Mouse (Mus musculus): ENCODE measurements around the gene Plekha7. TPM values are rescaled to one million over a fixed set of nuclear protein-coding genes. Genes with fewer than 3 reads are reported as not detected.

The Plekha7 gene
- polyA plus RNA-seq, 1 experiment: 1.3 TPM

DNA sequence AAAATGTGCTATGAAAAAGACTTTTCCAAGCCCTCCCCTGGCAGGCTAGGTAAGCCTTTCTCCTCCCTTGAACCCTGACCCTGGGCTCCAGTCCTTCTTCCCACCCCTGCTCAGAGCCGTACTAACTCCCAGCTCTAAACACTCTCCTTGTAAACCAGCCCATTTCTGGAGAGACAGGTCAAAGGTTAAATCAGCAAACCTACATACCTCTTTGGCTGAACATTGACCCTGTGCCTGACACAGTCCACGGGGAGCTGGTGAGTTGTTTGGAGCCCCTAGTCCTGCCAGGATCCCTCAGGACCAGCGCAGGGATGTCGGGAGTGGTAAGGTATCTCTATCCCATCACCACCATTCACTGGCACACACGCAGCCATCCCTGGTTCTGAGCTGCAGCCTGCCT lies 15.8 kb downstream of the Plekha7 start:
- H3K4me1 ChIP-seq: peaks cover 10% of the 10 kb centered on the region; the same call in 1 of the 2 replicates
- no peaks in the 10 kb centered on the region for H3K9me3 ChIP-seq
- no peak overlapping the region for H3K4me3 ChIP-seq (replicated peaks)
- peaks cover 21% of the 10 kb centered on the region for H3K27me3 ChIP-seq (replicated peaks)
- no peak for TF ChIP-seq FLI1 (IDR thresholded peaks at IDR 0.05; ENCODE audit: low read length)
- TF ChIP-seq GATA1 (IDR thresholded peaks at IDR 0.05; ENCODE audit: borderline replicate concordance, low read length): no peak
- H3K36me3 ChIP-seq (replicated peaks; ENCODE audit: low read length): no peaks in the 10 kb centered on the region

DNA sequence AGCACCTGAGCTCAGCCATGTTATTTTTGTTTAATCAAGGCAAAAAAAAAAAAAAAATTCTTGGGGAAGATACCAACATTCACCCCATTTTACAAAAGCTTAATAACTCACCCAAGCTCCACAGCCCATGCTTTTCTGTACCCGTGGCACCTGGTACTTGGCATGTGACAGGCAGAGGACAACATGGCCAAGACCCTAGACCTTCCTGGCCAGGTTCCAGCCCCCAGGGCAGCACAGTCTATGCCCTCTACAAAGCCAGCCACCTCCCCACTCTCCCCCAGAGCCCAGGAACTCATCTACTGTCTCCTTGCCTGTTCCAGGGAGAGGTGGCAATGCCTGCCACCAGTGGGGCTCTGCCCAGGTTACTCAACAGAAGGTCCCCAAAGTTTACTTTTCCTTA lies 17.6 kb downstream of the Plekha7 start:
- Histone ChIP-seq H3K4me1 (peaks cover 10% of the 10 kb centered on the region; the same call in 1 of the 2 replicates), H3K27me3 (replicated peaks) (peaks cover 30% of the 10 kb centered on the region), H3K4me3 (replicated peaks) (no peak overlapping the region), H3K36me3 (replicated peaks; ENCODE audit: low read length) (no peaks in the 10 kb centered on the region), H3K9me3 (no peaks in the 10 kb centered on the region)
- TF ChIP-seq FLI1 (IDR thresholded peaks at IDR 0.05; ENCODE audit: low read length): no peak
- no peak for TF ChIP-seq GATA1 (IDR thresholded peaks at IDR 0.05; ENCODE audit: borderline replicate concordance, low read length)

DNA sequence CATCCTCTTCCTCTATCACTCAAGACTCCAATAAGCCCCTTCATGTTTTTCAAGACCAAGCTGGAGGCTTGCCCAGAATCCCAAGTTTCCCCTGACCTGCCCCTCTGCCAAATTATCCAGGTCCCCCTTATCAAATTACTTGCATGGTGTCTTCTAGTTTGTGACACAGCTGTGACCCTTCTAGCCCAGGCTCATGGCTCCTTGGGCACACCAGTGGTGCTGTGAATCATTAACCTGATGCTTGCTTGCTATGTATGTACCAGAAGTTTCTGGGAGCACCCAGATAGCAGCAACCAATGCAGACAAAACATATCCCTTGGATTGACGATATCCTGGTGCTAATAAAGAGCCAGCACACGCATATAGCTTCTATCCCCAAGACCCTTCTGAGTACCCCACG lies 19.2 kb downstream of the Plekha7 start:
- Histone ChIP-seq H3K4me1 (no peaks in the 10 kb centered on the region), H3K36me3 (replicated peaks; ENCODE audit: low read length) (no peaks in the 10 kb centered on the region), H3K27me3 (replicated peaks) (peaks cover 35% of the 10 kb centered on the region), H3K9me3 (no peaks in the 10 kb centered on the region), H3K4me3 (replicated peaks) (no peak overlapping the region)
- TF ChIP-seq GATA1 (IDR thresholded peaks at IDR 0.05; ENCODE audit: borderline replicate concordance, low read length) (no peak), FLI1 (IDR thresholded peaks at IDR 0.05; ENCODE audit: low read length) (no peak)

DNA sequence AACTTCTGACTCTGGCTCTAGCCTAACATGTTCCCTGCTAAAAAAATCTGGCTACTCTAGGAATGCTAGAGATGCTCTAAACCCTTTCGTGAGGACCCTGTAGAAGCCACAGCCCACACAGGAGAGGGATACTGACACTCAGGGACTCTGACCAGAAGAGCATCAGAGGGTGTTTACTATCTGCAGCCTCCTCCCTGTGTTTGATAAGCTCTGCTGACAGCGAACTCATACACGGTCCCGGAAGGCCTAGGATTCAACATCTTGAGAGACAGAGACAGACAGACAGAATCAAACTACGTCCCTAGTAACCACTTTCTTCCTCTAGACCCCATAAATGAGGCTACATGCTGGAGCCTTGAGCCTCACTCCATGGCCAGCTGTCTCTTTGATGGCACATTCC lies 20.2 kb downstream of the Plekha7 start:
- Histone ChIP-seq H3K36me3 (replicated peaks; ENCODE audit: low read length) (no peaks in the 10 kb centered on the region), H3K27me3 (replicated peaks) (peaks cover 36% of the 10 kb centered on the region), H3K4me3 (replicated peaks) (no peak overlapping the region), H3K4me1 (no peaks in the 10 kb centered on the region), H3K9me3 (no peaks in the 10 kb centered on the region)
- TF ChIP-seq GATA1 (IDR thresholded peaks at IDR 0.05; ENCODE audit: borderline replicate concordance, low read length) (no peak), FLI1 (IDR thresholded peaks at IDR 0.05; ENCODE audit: low read length) (no peak)

DNA sequence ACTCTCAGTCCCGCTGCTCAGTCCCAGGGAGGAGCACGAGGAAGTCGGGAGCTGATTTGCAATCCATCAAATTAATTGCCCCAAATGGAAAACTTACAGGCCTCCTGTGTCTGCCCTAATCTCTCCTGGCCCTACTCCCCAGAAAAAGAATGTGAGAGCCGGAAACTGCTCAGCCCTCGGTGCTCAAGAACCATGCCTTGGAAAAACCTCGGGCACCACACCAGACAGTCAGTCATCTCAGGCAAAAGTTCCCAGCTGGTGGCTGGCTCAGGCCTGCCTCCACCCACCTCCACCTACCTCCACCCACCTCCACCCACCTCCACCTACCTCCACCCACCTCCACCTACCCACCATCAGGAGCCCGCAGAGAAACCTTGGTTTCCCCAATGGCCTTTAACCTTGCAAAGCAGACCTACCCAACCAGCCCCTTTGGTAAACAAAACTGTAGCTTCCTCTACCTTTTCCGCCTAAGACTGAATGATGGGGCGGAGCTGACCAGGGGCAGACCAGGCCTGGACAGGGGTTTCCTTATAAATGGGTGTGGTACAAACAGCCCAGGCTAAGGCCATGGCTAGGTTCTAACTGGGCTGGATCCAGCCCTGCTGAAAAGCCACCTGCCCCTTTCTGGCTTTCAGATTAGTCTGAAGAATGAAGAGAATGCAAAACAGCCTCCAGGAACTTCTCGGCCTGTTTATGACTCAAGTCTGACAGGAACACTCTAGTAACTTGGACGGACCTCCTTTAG lies 21.4 kb downstream of the Plekha7 start:
- H3K27me3 ChIP-seq (replicated peaks): peaks cover 32% of the 10 kb centered on the region

DNA sequence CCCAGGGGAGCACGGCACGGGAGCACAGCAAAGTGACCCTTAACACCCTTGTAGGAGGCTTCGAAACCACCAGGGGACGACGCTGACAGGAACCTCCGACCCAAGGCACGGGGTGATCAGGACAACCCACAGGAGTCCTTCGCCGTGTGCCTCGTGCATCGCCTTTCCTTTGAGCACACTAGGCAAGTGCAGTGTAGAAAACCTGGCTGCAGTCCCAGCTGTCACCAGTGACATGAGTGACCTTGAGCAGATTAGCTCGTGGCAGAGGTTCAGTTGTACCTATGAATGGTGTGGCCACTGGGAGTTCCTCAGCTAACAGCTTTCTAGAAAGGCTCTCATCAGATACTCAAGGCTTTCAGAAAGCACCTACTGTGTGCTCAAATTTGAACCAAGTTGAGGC lies 22.0 kb downstream of the Plekha7 start:
- TF ChIP-seq GATA1 (IDR thresholded peaks at IDR 0.05; ENCODE audit: borderline replicate concordance, low read length) (no peak), FLI1 (IDR thresholded peaks at IDR 0.05; ENCODE audit: low read length) (no peak)

More for the DNA sequence above, 21.4 kb downstream of the Plekha7 start:
- Histone ChIP-seq H3K36me3 (replicated peaks; ENCODE audit: low read length) (no peaks in the 10 kb centered on the region), H3K9me3 (no peaks in the 10 kb centered on the region), H3K4me3 (replicated peaks) (no peak overlapping the region), H3K4me1 (no peaks in the 10 kb centered on the region)
- TF ChIP-seq GATA1 (IDR thresholded peaks at IDR 0.05; ENCODE audit: borderline replicate concordance, low read length): no peak
- no peak for TF ChIP-seq FLI1 (IDR thresholded peaks at IDR 0.05; ENCODE audit: low read length)

DNA sequence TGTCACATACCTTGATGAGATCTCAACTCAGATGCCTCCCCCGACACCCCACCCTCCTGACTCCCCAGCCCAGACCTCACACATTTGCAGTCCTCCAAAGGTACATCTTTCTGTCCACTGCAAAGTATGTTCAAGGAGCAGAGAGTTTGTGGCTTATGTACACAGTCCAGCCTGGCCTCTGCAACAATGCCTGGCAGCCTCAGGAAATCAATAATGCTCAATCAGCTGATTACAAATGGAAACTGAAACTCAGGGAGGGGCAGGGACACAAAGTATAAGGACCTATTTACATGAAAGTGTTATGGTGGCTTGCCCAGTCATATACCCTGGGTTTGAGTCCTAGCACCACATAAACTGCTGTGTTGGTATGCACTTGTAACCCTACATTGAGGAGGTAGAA lies 23.0 kb downstream of the Plekha7 start:
- Histone ChIP-seq H3K9me3 (no peaks in the 10 kb centered on the region), H3K36me3 (replicated peaks; ENCODE audit: low read length) (no peaks in the 10 kb centered on the region), H3K4me3 (replicated peaks) (no peak overlapping the region), H3K4me1 (no peaks in the 10 kb centered on the region), H3K27me3 (replicated peaks) (peaks cover 35% of the 10 kb centered on the region)
- TF ChIP-seq GATA1 (IDR thresholded peaks at IDR 0.05; ENCODE audit: borderline replicate concordance, low read length) (no peak), FLI1 (IDR thresholded peaks at IDR 0.05; ENCODE audit: low read length) (no peak)

More for the DNA sequence above, 22.0 kb downstream of the Plekha7 start:
- Histone ChIP-seq H3K9me3 (no peaks in the 10 kb centered on the region), H3K4me1 (no peaks in the 10 kb centered on the region), H3K27me3 (replicated peaks) (peaks cover 34% of the 10 kb centered on the region), H3K36me3 (replicated peaks; ENCODE audit: low read length) (no peaks in the 10 kb centered on the region), H3K4me3 (replicated peaks) (no peak overlapping the region)

DNA sequence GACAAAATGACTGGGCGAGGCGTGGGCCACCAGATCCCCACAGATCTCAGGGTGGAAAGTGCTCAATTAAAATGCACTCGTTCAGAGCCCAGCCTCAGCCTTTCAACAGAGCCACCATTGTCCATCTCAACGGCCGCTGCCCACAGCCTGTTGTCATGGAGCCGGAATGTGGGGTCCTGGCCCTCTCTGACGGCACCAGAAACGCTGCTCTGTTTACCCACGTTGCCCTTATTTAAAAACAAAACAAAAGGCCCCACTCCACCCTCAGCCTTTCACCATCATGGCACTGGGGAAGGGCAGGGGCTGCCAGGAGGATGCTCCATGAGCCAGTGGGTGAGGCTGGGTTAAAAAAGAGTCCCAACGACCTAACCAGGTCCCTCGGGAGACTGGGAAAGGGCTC lies 25.4 kb downstream of the Plekha7 start:
- peaks cover 43% of the 10 kb centered on the region for H3K27me3 ChIP-seq (replicated peaks)
- H3K4me3 ChIP-seq (replicated peaks): no peak overlapping the region
- H3K36me3 ChIP-seq (replicated peaks; ENCODE audit: low read length): no peaks in the 10 kb centered on the region
- H3K4me1 ChIP-seq: no peaks in the 10 kb centered on the region
- TF ChIP-seq GATA1 (IDR thresholded peaks at IDR 0.05; ENCODE audit: borderline replicate concordance, low read length): no peak
- H3K9me3 ChIP-seq: no peaks in the 10 kb centered on the region

DNA sequence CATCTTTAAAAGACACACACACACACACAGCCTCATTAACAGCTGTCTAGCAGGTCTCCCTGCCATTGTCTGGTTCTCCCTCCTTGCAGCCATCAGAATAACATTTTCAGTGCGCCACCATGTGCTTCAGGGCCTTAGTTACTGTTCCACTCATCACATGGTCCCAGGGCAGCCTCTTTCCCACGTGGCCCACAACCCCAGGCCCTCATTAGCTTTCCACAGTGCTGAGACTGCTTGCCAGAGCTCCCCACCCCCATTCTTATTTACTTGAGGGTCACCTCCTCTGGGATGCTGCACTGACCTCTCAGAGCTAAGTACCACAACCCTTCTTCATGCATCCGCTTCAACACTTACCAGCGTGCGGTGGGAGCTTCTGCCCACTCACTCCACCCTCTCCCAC lies 28.1 kb downstream of the Plekha7 start:
- no peaks in the 10 kb centered on the region for H3K9me3 ChIP-seq
- no peaks in the 10 kb centered on the region for H3K36me3 ChIP-seq (replicated peaks; ENCODE audit: low read length)
- peaks cover 46% of the 10 kb centered on the region for H3K27me3 ChIP-seq (replicated peaks)
- H3K4me3 ChIP-seq (replicated peaks): no peak overlapping the region
- no peak for TF ChIP-seq FLI1 (IDR thresholded peaks at IDR 0.05; ENCODE audit: low read length)
- H3K4me1 ChIP-seq: no peaks in the 10 kb centered on the region

DNA sequence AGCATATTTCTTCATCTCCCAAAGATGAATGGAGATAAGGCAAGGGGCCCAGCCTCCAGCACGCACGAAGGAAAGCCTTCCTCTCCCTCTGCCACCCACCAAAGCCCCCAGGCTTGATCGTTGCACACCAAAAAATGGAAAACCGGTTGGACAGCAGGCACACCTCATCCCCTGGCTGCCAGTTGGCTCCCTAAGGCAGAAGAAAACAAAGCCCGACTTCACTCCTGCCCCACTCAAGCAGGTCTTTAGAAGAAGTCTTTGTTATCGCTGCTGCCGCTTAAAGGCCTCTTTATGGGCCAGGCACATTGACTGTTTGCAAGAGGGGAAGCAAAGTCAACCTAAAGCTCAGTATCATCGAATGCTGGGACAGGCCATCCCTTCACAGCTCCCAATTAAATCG lies 29.9 kb downstream of the Plekha7 start:
- Histone ChIP-seq H3K4me1 (no peaks in the 10 kb centered on the region), H3K9me3 (no peaks in the 10 kb centered on the region), H3K4me3 (replicated peaks) (no peak overlapping the region), H3K27me3 (replicated peaks) (peaks cover 42% of the 10 kb centered on the region), H3K36me3 (replicated peaks; ENCODE audit: low read length) (no peaks in the 10 kb centered on the region)
- TF ChIP-seq FLI1 (IDR thresholded peaks at IDR 0.05; ENCODE audit: low read length) (no peak), GATA1 (IDR thresholded peaks at IDR 0.05; ENCODE audit: borderline replicate concordance, low read length) (no peak)
